Mouse (Mus musculus): ENCODE results near the gene Gm17324.

The Gm17324 gene

GRCm38 (mm10) chr9:78465725-78466124 is 17.1 kb upstream of the Gm17324 start:
- DNase-seq (ENCODE audit: low spot score in 2 of 2) = no peak

GRCm38 (mm10) chr9:78463337-78463736 is 14.8 kb upstream of the Gm17324 start:
- no peak for DNase-seq (ENCODE audit: low spot score in 2 of 2)

GRCm38 (mm10) chr9:78457026-78457425 is 8.4 kb upstream of the Gm17324 start:
- DNase-seq (ENCODE audit: low spot score in 2 of 2) = no peak

GRCm38 (mm10) chr9:78451382-78451781 is 2.8 kb upstream of the Gm17324 start:
- no peak for DNase-seq (ENCODE audit: low spot score in 2 of 2)

GRCm38 (mm10) chr9:78450404-78450803 is 1.8 kb upstream of the Gm17324 start:
- DNase-seq (ENCODE audit: low spot score in 2 of 2) = no peak

- no peak for DNase-seq (ENCODE audit: low spot score in 2 of 2)
These were observed 997 bp downstream of the Gm17324 start for GRCm38 (mm10) chr9:78447606-78447972.

GRCm38 (mm10) chr9:78442579-78443392 is 5.8 kb downstream of the Gm17324 start, which contains the start of gene Cgas:
Cgas (minus strand) TSS chr9:78443237.
- peak; percentile 49 to 71 for DNase-seq (ENCODE audit: low spot score in 2 of 2)

GRCm38 (mm10) chr9:78442237-78442578 is 6.4 kb downstream of the Gm17324 start:
- DNase-seq (ENCODE audit: low spot score in 2 of 2) = no peak

GRCm38 (mm10) chr9:78439426-78439825 is 9.2 kb downstream of the Gm17324 start:
- no peak for DNase-seq (ENCODE audit: low spot score in 2 of 2)

- DNase-seq (ENCODE audit: low spot score in 2 of 2) = no peak
These were observed 16.1 kb downstream of the Gm17324 start for GRCm38 (mm10) chr9:78432471-78432870.

- DNase-seq (ENCODE audit: low spot score in 2 of 2) = no peak
These were observed 18.1 kb downstream of the Gm17324 start for GRCm38 (mm10) chr9:78430486-78430885.

- DNase-seq (ENCODE audit: low spot score in 2 of 2) = no peak
These were observed 19.0 kb downstream of the Gm17324 start for GRCm38 (mm10) chr9:78429551-78429950.

- no peak for DNase-seq (ENCODE audit: low spot score in 2 of 2)
These were observed 19.6 kb downstream of the Gm17324 start for GRCm38 (mm10) chr9:78428870-78429432.

GRCm38 (mm10) chr9:78428185-78428584 is 20.4 kb downstream of the Gm17324 start:
- no peak for DNase-seq (ENCODE audit: low spot score in 2 of 2)

- DNase-seq (ENCODE audit: low spot score in 2 of 2) = no peak
These were observed 21.2 kb downstream of the Gm17324 start for GRCm38 (mm10) chr9:78427362-78427781.

- no peak for DNase-seq (ENCODE audit: low spot score in 2 of 2)
These were observed 47.0 kb downstream of the Gm17324 start for GRCm38 (mm10) chr9:78401596-78401995.

- no peak for DNase-seq (ENCODE audit: low spot score in 2 of 2)
These were observed 48.0 kb downstream of the Gm17324 start for GRCm38 (mm10) chr9:78400570-78400969.
